Mouse (Mus musculus) splenic B cell, adult 2 months (primary cell): ENCODE results near the gene Thsd4.

Experiments
- DNase-seq: peaks from one replicate; pipeline ENCODE4 v3.0.0-alpha.2; 2011; ENCODE audit warnings: low read depth, low spot score
- H3K27me3 ChIP-seq: 2 replicates; pipeline ENCODE4 v1.6.1; 2012; ENCODE audit warnings: mild to moderate bottlenecking, low read length, moderate library complexity, mixed read lengths; ENCODE audit not compliant: control insufficient read depth, poor library complexity, insufficient read depth, severe bottlenecking
- H3K36me3 ChIP-seq: 2 replicates; pipeline ENCODE4 v1.6.1; 2012; ENCODE audit warnings: mild to moderate bottlenecking, low read length, moderate library complexity, mixed read lengths; ENCODE audit not compliant: control insufficient read depth, poor library complexity, insufficient read depth, severe bottlenecking

Thsd4 gene

GRCm38 (mm10) chr9:60396096-60396495 lies 125.8 kb downstream of the Thsd4 start:
- DNase-seq, result no peak
- Histone ChIP-seq H3K36me3 (no peaks in the 10 kb centered on the region), H3K27me3 (no peaks in the 10 kb centered on the region)

DNA sequence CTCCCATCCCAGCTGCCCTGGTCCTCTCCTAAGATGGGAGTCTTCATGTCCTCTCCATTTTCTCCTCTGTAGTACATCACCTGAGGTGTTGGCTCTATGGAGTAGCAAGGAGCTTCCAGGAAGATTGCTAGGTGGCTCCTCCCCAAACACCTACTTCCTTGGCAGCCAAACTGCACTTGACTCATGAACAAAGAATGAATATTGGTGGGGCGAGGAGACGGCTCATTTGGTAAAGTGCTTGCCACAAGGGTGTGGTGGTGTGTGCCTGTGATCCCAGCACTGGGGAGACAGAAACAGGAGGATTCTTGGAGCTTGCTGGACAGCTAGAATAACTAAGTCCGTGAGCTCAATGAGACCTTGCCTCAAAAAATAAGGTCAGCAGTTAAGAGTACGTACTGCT lies 128.9 kb downstream of the Thsd4 start:
- Histone ChIP-seq H3K36me3 (no peaks in the 10 kb centered on the region), H3K27me3 (no peaks in the 10 kb centered on the region)
- DNase-seq, result no peak

DNA sequence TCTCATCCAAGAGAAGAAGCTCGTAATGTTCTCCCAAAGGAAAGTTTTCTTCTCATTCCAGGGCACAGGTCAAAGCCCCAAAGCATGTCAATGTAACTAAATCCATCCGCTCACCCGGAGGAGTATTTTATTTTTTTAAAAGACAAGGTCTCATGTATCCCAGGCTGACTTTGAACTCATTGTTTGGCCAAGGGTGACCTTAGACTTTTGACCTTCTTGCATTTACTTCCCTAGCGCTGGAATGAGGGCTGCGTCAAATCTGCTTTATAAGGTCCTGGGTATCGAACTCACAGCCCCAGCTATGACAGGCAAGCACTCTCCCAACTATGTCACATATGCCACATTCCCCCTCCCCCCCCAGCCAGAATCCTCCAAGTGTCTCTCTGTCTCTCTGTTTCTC lies 137.1 kb downstream of the Thsd4 start:
- no peaks in the 10 kb centered on the region for H3K36me3 ChIP-seq
- H3K27me3 ChIP-seq, result no peaks in the 10 kb centered on the region
- DNase-seq, result no peak

- no peaks in the 10 kb centered on the region for H3K36me3 ChIP-seq
- no peak for DNase-seq
- no peaks in the 10 kb centered on the region for H3K27me3 ChIP-seq
These were observed 138.9 kb downstream of the Thsd4 start for GRCm38 (mm10) chr9:60382941-60383340.

DNA sequence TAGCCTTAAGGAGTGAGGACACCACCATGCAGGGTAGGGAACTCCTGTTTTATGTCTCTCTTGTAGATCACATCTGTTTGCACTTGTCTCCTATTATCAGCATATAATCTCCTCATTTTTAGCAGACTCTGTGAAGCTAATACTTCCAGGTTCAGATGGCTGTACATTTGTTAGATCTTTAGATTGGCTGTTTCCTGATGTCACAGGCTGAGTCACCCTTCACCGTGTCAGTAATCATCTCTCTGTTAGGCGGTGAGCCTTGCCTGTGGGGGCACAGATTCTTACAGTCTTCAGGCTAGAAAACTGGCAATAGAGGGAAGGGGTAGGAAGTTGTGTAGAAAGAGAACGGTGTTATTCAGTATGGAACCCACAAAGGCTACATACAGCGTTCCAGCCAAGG lies 139.3 kb downstream of the Thsd4 start:
- Histone ChIP-seq H3K27me3 (no peaks in the 10 kb centered on the region), H3K36me3 (no peaks in the 10 kb centered on the region)
- DNase-seq, result no peak

DNA sequence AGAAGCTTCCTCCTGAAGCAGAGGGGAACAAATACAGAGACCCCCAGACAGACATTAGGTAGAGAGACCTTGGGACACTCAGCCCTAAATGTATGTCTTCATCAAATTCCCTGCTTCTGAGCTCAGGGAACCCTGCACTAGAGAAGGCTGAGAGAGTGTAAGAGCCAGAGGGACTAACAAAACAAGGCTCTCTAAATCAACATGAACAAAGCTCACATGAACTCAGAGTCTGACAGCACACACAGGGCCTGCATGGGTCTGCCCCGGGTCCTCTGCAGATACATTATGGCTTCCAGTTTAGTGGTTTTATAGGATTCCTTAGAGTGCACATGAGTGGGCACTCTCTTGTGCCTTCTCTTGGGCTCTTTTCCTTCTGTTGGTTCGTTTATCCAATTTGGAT lies 140.8 kb downstream of the Thsd4 start:
- Histone ChIP-seq H3K36me3 (no peaks in the 10 kb centered on the region), H3K27me3 (no peaks in the 10 kb centered on the region)
- DNase-seq, result no peak

- DNase-seq, result no peak
- Histone ChIP-seq H3K36me3 (no peaks in the 10 kb centered on the region), H3K27me3 (no peaks in the 10 kb centered on the region)
These were observed 141.3 kb downstream of the Thsd4 start for GRCm38 (mm10) chr9:60380550-60380949.

DNA sequence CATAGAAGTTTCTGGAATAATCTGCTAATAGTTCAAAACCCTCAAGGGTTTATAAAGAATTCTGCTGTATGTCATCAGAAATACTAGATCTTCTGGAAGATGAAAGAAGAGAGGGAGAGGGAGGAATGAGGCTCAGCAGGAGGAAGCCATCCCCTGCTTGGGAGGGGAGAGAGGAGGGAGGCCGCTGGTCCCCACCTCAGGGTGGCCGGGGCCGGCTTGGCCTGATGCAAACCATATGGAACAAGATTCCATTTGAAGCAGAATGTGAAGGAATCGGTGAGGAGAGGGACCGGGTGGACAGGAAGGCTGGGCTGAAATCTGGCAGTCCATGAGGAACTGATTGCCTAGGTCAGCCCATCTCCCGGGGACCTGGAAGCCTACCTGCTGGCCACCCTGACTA lies 143.6 kb downstream of the Thsd4 start:
- Histone ChIP-seq H3K36me3 (no peaks in the 10 kb centered on the region), H3K27me3 (no peaks in the 10 kb centered on the region)
- no peak for DNase-seq

DNA sequence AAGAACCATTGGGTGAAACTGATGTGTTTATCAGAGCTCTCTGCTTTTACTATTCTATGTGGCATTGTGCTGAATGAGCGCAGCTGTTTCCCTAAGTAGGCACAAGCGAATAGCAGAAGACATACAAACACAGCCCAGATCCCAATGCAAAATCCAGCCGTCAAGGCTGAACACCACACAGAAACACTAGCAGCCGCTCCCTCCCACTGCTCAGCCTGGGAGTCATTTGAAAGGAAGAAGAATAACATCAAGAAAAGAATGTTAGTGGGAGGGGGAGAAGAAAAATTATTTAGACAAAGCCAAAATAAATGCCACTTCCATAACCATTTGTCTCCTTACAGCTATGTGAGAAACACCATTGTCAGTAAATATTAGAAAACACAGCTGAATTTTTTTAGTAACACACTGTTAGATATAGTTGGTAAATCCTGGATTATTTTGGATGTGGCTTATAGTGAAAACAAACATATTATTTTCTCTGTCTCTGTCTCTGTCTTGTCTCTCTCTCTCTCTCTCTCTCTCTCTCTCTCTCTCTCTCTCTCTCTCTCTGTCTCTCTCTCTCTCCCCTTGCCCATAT lies 148.6 kb downstream of the Thsd4 start:
- H3K36me3 ChIP-seq, result no peaks in the 10 kb centered on the region
- DNase-seq, result no peak
- H3K27me3 ChIP-seq, result no peaks in the 10 kb centered on the region

- Histone ChIP-seq H3K27me3 (no peaks in the 10 kb centered on the region), H3K36me3 (no peaks in the 10 kb centered on the region)
- DNase-seq, result no peak
These were observed 153.3 kb downstream of the Thsd4 start for GRCm38 (mm10) chr9:60368516-60368915.

- no peak for DNase-seq
These were observed 154.1 kb downstream of the Thsd4 start for GRCm38 (mm10) chr9:60367617-60368305.

DNA sequence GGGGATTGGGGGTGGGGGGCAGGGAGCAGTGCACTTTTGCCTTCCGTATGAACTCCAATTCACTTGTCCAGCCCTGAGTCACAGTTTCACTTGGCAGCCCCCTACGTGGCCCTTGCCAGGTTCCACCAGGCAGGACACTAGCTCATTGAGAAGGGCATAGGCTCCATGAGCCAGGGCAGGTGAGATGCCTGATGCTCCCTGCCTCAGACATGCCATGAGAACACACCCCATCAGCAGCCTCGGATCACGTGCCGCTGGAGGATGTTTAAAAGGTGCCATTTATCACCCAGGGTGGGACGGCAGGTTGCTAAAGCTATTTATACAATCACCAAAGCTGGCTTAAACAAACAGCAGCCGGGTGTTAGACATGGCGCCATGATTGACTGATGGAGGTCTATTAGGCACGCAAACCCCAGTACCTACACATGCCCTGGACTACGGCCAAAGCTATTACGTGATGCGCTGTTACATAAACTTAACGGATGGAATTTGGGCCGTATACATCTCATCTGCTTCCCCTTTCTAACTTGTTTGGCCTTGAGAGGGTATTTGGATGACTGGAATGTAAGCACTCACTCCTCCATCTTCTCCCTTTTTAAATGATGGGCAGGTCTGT lies 157.6 kb downstream of the Thsd4 start:
- no peak for DNase-seq
- Histone ChIP-seq H3K36me3 (no peaks in the 10 kb centered on the region), H3K27me3 (no peaks in the 10 kb centered on the region)

More at GRCm38 (mm10) chr9:60367617-60368305, 154.1 kb downstream of the Thsd4 start:
- no peaks in the 10 kb centered on the region for H3K27me3 ChIP-seq
- H3K36me3 ChIP-seq, result no peaks in the 10 kb centered on the region

- Histone ChIP-seq H3K27me3 (no peaks in the 10 kb centered on the region), H3K36me3 (no peaks in the 10 kb centered on the region)
- no peak for DNase-seq
These were observed 169.5 kb downstream of the Thsd4 start for GRCm38 (mm10) chr9:60352351-60352750.

- Histone ChIP-seq H3K36me3 (no peaks in the 10 kb centered on the region), H3K27me3 (no peaks in the 10 kb centered on the region)
- no peak for DNase-seq
These were observed 170.7 kb downstream of the Thsd4 start for GRCm38 (mm10) chr9:60351153-60351552.

- Histone ChIP-seq H3K36me3 (no peaks in the 10 kb centered on the region), H3K27me3 (no peaks in the 10 kb centered on the region)
- DNase-seq, result no peak
These were observed 185.7 kb downstream of the Thsd4 start for GRCm38 (mm10) chr9:60336147-60336546.
